Mouse (Mus musculus): ENCODE data around the gene Dpysl5. TPM values are rescaled to one million over a fixed set of nuclear protein-coding genes. Genes with fewer than 3 reads are reported as not detected.

The Dpysl5 gene
- total RNA-seq, 2 experiments from 2014 or later, result 0.69 to 0.79 TPM

- DNase-seq, result no peak
- intact Hi-C loops (cut with DNase I), result no loop called here
Measured at GRCm38 (mm10) chr5:30755215-30755614, 43.9 kb downstream of the Dpysl5 start.

- no peak for DNase-seq
- intact Hi-C loops (cut with DNase I), result no loop called here
Measured at GRCm38 (mm10) chr5:30762815-30763510, 51.6 kb downstream of the Dpysl5 start.

GRCm38 (mm10) chr5:30763511-30763830 lies 52.1 kb downstream of the Dpysl5 start:
- intact Hi-C loops (cut with DNase I), result no loop called here
- no peak for DNase-seq

GRCm38 (mm10) chr5:30765596-30766370 lies 54.4 kb downstream of the Dpysl5 start:
- intact Hi-C loops (cut with DNase I), result no loop called here
- DNase-seq, result no peak

GRCm38 (mm10) chr5:30768082-30768481 lies 56.7 kb downstream of the Dpysl5 start:
- intact Hi-C loops (cut with DNase I), result no loop called here
- DNase-seq, result no peak

GRCm38 (mm10) chr5:30768598-30768997 lies 57.2 kb downstream of the Dpysl5 start:
- intact Hi-C loops (cut with DNase I), result no loop called here
- DNase-seq, result peak; percentile 42 to 44

GRCm38 (mm10) chr5:30769075-30769474 lies 57.7 kb downstream of the Dpysl5 start:
- DNase-seq, result no peak
- intact Hi-C loops (cut with DNase I), result no loop called here

- DNase-seq, result peak; percentile 81 to 83
- intact Hi-C loops (cut with DNase I), result loop anchor here (1.0 kb wide), 1 partner anchor 65 kb away; no protein-coding TSS in a partner anchor
Measured at GRCm38 (mm10) chr5:30774601-30775371, 63.4 kb downstream of the Dpysl5 start.

GRCm38 (mm10) chr5:30780699-30781098 lies 69.3 kb downstream of the Dpysl5 start:
- intact Hi-C loops (cut with DNase I), result no loop called here
- DNase-seq, result peak; percentile 8 to 31

- peak in 1 of 2 experiments; percentile 8 for DNase-seq
- intact Hi-C loops (cut with DNase I), result no loop called here
Measured at GRCm38 (mm10) chr5:30781147-30781546, 69.8 kb downstream of the Dpysl5 start.

- intact Hi-C loops (cut with DNase I), result no loop called here
- DNase-seq, result no peak
Measured at GRCm38 (mm10) chr5:30787381-30787780, 76.0 kb downstream of the Dpysl5 start.

GRCm38 (mm10) chr5:30790047-30790446 lies 78.7 kb downstream of the Dpysl5 start:
- DNase-seq, result no peak
- intact Hi-C loops (cut with DNase I), result no loop called here

- DNase-seq, result peak; percentile 79 to 86
- intact Hi-C loops (cut with DNase I), result loop anchor here (1.0 kb wide), 1 partner anchor 87 kb away; no protein-coding TSS in a partner anchor
Measured at GRCm38 (mm10) chr5:30796125-30796524, 84.8 kb downstream of the Dpysl5 start.

- intact Hi-C loops (cut with DNase I), result no loop called here
- DNase-seq, result no peak
Measured at GRCm38 (mm10) chr5:30797482-30797881, 86.1 kb downstream of the Dpysl5 start.

GRCm38 (mm10) chr5:30797982-30798381 lies 86.6 kb downstream of the Dpysl5 start:
- DNase-seq, result no peak
- intact Hi-C loops (cut with DNase I), result no loop called here

- intact Hi-C loops (cut with DNase I), result no loop called here
- DNase-seq, result no peak
Measured at GRCm38 (mm10) chr5:30798965-30799364, 87.6 kb downstream of the Dpysl5 start.

GRCm38 (mm10) chr5:30802724-30803467 lies 91.5 kb downstream of the Dpysl5 start:
- DNase-seq, result no peak
- intact Hi-C loops (cut with DNase I), result no loop called here

GRCm38 (mm10) chr5:30806106-30806505 lies 94.7 kb downstream of the Dpysl5 start:
- intact Hi-C loops (cut with DNase I), result loop anchor here (1.0 to 2.0 kb wide), 4 partner anchors 49 to 198 kb away; no protein-coding TSS in a partner anchor
- peak; percentile 92 to 94 for DNase-seq

- intact Hi-C loops (cut with DNase I), result loop anchor here (2.0 kb wide), 1 partner anchor 54 kb away; the partner anchor contains the start of gene Tmem214
- DNase-seq, result peak; percentile 90 to 95
Measured at GRCm38 (mm10) chr5:30814424-30815119, 103.2 kb downstream of the Dpysl5 start, which contains the start of gene Mapre3. Gene Mapre3, plus strand, starts transcription at chr5:30814641.

GRCm38 (mm10) chr5:30815120-30815465 lies 103.7 kb downstream of the Dpysl5 start:
- intact Hi-C loops (cut with DNase I), result loop anchor here (2.0 kb wide), 1 partner anchor 54 kb away; the partner anchor contains the start of gene Tmem214
- no peak for DNase-seq

Data from heart, postnatal 36 days (tissue).